Mouse (Mus musculus): ENCODE measurements at regions not wholly inside any gene's neighbourhood (a gene's known extent, or its start where the extent isn't known, plus 50 kb on each side); places are given as distances from the start of the nearest gene placed in this dataset.
A peak's percentile ranks its signal among the peaks of the same experiment; 100 is the strongest.
"Not testable (repeated sequence)": the region's sequence is repeated elsewhere in the genome, so short reads cannot be mapped to it uniquely, and the experiment has no call there.

DNA sequence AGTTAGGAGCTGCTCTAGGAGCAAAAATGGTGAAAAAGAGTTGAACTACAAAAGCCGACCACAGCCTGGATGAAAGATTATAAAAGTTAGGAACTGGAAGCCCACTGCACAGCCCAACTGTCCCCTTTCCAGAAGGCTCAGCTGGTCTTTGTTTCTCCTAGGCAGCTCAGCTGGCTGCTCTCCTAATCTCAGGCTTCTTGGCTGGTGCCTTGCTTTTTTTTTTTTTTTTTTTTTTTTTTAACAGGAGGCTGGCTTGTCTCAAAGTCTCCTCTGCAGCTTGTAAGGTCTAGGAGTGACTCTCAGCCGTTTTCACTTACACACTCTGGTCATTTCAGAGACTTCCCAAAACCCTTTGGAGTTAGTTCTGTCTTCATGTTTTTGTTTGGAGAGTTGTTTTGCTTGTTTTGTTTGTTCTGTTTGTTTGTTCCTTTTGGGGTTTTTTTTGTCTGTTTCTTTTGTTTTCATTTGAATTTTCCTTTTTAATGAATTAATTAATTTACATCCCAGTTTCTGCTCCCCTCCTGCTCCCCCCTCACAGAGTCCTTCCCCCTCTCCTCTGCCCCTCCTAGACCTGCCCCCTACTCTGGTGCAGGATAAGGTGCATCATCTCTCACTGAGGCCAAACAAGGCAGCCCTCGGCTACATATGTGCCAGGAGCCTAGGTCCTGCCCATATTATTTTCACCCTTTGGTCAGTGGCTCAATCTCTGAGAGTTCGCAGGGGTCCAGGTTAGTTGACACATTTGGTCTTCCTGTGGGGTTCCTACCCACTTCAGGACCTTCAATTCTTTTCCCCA is 225.6 kb upstream of the Gm11146 start:
- peak; percentile 72 for DNase-seq

DNA sequence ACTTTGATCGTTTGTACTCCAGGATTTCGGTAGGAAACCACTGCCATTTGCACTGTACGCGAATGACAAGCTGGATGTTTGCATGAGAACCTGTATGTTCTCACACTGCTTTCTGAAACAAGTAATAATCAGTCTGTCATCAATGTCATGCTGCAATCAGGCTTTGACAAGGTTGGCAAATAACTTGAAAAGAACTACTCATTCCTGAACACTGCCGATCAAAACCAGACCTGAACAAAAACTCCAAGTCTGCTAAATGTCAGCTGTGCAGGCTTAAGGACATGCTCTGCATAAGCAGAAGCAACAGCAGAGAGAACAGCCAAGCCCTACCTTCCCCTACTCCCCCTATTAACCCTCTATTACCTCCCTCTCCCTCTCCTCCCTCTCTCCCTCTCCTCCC is 197.8 kb upstream of the Gm11146 start:
- no peak for DNase-seq

DNA sequence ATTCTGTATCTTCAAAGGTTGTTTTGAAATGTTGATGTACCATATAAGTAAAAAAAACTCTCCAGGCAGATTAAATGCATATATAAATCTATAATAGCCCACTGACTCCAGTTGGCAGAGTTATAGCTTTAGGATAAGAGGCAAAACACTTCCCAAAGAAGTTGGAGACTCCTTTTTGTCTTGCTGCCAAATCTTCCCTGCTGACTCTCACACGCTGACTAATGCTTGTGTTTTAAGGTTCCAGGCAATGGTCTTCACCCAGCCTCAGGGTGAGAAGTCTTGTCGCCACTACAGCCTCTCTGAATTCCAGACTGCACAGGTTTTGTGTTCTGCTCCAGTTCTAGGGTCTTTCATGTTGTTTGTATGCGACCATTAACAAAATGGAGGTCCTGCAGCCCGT is 195.0 kb upstream of the Gm11146 start:
- no peak for DNase-seq

DNA sequence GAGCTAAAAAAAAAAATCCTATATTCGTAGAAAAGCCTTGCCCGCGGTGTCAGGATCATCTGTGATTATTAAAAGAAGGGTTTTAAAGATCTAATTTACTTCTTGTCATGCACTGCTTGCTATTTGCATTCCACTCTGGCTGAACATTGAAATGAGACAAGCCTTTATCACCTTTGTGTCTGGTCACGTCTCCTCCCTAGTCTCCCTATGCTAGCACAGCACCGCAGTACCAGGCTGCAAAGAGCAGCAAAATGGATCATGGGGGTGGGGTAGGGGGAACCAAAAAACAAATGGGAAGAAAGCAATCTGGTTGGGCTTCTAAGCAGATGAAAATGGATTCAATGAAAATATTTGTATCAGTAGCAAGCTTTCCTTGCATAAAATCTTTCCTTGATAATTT is 187.8 kb upstream of the Gm11146 start:
- DNase-seq = no peak

DNA sequence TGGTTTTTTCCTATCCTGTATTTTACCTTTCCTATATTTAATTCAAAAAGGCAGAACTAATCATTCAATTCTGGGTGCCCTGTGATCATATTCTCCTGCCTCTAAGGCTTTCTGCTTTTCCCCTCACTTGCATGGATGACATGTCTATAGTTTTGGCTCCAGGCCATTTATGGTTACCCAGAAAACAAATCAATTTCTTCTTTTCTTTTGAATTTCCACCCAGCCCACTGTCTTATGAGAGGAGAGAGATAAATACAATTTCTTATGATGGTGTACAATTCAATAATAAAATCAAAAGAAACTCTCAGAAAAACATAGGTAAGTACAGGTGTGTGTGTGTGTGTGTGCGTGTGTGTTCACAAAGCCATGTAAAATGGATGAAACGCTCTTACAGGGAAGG is 187.3 kb upstream of the Gm11146 start:
- no peak for DNase-seq

DNA sequence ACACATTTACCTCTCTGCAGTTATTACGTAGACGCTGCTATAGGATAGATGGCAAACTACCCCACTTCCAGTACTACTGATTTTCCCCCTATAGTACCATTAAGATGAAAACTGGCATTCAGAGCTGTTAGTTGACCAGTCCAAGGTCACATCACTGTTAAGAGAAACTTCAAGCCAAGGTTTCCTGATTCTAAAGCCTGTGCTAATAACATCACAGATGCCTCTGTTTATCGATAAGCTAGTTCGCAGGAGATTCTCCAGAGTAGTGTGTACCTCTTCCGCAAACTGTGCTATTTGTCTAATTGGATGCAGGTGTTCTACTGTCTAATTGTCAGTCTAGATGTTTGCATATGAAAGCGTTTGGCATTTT is 186.9 kb upstream of the Gm11146 start:
- DNase-seq = no peak

DNA sequence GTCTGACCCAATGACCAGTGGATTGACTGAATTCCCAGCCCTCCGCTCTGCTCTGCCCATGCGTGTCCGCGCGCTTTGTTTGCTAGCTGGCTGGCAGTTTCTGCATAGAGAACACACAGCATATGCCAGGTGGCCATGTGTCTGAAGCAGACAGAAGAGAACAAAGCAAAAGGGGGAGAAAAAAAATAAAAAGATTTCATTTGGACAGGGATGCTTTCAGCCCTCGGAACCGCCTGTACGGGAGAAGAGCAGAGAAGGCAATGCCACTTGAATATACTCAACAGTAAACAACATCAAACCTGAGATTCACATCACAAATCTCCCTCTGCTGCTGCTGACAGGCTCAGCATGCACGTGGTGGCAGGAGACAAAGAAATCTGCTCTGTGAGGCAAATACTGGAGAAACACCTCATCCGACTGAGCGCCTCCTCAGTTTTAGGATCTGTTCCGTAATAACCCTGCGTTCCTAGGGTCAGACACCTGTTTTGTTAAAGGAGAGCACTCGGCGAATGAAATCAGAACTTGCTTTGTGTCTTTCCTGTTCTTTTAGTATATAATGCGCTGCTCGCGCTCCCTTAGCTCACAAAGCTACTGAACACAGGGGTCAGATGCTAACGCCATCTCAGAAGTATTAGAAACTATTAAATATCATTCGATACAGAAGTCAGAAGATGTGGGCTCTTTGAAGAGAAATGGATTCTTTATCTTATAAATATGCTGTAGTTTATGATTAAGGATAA is 186.3 kb upstream of the Gm11146 start:
- no peak for DNase-seq

DNA sequence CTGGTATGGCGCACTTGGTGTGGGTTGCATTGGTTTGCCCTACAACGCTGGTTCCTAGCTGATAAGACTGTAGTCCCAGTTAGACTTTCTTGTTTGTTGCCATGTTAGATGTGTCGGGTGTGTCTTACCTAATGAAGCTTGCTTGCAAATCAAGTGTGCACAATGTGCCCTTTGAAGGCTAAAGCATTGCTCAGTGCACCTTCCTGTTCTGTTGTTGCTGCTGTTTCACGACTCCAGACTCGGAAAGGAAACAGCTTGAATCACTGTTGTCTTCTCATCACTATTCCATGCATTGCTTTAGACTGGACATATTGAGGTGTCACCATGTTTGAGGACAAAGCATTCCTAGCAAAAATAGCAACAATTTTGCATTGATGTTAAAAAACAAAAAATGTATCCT is 185.1 kb upstream of the Gm11146 start:
- no peak for DNase-seq

DNA sequence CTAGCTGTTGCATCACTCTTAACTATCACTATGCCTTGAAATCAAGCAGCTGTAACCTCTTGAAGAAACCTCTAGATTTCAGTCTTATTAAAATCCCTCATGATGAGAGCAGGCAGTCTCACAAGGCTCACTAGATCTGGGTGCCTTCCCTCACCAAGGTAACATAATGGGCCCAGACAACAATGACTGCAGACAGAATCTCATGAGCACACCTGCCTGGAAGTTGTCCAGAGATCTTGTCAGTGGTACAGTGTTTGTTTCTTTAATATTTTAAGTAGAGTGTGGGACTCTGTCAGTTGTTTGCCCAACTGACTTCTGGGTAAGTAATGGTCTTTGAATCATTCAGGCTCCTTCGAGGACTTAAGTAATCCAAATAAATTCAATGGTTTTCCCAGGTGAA is 177.1 kb upstream of the Gm11146 start:
- no peak for DNase-seq

DNA sequence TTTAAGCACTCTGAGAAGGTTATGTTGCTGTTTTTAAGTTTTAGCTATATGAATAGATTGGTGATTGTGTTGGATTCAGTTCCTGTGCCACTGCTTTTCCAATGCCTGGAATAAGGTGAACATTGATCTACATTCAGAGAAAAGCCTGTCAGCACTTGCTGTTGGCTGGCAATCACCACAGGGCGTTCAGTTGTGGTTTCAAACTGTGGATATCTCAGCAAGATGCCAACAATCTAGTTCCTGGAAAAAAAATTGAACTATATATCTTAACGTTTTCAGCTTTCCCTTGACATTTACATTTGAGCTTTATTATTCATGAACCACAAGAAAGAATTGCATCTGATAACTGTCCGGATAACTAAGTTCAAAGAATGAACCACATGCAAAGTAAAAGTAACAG is 170.2 kb upstream of the Gm11146 start:
- no peak for DNase-seq

DNA sequence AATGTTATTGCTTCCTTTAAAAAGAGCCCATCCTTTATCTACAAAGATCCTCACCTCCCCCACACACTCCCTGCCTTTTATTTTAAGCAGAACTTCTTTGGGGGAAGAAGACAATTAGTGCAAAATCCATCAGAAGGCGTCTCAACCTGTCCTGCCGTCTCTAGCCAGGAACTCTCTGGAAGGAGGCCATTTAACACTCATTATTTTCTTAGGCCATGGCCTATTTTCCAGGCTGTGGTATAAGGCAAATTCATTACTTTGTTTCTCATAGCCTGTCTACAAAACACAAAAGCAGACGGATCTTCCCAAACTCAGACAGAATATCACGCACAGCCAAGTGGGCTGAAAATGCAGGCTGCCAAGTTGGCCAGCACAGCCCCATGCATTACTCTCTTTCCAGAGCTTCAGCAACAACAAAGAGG is 159.0 kb upstream of the Gm11146 start:
- peak; percentile 36 for DNase-seq

DNA sequence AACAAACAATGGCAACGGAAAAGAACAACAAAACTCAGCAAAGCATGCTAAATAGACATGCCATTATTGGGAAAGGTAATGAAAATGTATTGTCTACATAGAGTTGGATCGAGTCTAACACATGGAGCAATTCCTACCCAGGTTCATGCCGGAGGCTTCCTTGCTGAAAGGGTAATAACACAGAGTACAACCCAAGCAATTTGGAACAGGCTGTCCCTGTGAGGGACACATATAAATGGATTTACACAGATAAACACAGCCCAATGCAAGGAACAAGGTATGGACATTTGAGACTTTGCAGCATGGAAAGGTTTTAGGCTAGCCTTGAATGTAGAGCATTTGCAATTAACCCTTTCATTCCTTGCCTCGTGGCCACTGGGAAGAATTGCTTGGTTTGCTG is 158.6 kb upstream of the Gm11146 start:
- DNase-seq = no peak

DNA sequence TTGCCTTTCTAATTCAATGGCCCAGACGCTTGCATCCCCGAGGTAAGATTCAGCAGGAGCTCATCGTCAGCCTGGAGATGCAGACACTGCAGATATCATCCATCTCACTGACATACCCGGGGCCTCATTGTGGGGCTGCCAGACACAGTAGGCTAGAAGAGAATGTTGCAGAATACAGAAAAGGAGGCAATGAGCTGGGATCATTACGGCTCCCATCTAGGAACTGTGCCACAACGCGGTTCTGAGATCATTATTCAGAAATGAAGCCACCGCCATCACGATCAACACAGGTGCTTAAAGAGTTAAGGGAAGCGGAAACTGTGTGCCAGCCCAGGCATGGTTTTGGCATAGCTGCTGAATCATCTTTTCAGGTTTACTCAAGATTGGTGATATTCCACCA is 158.1 kb upstream of the Gm11146 start:
- DNase-seq = no peak

DNA sequence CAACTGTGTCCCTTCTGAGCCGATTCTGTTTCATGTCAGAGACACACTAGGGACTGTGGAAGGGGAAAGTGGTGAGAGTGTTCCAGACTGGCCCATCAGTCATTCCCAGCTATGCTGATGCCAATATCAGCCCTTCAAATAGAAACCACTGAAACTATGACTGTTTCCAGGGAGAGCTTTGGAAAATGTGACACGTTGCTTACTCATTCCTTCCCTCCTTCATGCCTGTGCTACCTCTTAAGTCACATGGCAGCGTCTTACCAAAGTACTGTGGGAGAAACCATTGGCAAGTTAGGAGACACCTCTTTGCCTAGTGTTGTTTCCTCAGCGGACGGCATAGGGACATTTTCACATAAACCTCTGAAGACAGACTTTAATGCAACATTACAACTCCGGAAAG is 153.0 kb upstream of the Gm11146 start:
- DNase-seq = no peak

DNA sequence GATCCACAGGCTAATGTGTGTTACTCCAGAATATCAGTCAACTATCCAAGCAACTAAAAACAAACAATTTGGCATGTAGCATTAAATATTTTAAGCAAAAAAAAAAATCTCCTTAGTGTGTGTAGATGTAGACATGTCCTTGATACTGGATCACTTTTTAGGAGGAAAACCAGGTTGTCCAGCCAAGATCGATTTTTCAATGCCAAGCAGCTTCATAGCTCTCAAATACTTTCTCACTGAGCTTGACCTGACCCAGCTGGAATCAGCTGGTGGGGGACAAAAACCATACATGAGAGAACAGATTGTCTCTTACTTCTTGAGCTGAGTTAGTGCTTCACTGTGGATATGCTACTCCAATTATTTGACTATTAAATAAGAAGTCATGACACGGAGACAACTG is 147.6 kb upstream of the Gm11146 start:
- peak; percentile 55 for DNase-seq

DNA sequence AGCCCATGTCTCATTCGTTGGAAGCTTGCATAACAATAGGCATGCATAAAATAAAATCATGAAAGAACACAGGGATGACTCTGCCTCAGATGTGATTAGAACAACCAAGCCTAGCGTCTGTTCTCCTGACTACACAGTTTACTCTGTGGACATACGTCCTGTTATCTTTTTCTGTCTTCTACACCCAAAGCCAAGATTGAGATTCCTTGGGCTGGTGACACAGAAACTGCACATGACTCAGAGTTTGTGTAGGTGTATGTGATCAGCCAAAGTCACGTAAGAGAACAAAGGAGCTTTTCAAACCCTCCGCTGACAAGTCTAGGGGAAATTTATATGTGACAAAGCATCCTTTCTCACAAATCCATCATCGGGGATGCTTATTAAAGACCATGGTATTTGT is 141.9 kb upstream of the Gm11146 start:
- DNase-seq = no peak

DNA sequence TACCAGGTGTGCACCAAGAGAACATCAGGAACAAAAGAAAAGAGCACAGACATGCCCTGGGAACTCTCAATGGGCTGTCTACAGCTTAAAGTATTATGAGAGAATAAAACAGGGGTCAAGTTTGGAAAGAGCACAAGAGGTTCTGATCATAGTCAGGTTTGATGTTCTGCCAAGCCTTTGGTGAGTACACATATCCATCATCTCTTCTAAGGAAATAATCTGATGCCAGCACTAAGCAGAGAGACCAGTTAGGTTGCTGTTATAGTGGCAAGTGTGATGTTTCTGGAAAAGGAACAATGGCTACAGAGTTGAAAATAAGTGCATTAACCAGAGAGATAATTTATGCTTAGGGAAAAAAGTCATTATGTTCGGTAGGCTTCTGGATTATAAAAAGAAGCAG is 136.9 kb upstream of the Gm11146 start:
- no peak for DNase-seq

DNA sequence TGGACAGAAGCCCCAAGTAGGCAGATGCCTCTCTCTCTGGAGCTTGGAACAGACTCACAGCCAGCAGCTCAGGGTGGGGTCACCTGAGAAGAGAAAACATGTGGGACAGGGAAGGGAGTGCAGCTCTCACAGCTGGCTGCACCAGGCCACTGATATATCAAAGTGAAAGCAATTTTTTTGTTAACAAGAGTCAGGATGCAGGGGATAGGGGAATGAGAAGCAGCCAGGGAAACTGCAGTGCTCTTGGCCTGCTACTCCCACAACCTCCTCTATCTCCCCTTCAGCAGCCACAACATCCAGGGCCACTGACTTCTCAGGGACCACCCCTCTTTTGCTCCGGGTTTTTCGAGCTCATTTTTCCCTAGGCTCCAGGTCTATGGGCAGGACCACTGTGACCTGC is 117.5 kb upstream of the Gm11146 start:
- no peak for DNase-seq

DNA sequence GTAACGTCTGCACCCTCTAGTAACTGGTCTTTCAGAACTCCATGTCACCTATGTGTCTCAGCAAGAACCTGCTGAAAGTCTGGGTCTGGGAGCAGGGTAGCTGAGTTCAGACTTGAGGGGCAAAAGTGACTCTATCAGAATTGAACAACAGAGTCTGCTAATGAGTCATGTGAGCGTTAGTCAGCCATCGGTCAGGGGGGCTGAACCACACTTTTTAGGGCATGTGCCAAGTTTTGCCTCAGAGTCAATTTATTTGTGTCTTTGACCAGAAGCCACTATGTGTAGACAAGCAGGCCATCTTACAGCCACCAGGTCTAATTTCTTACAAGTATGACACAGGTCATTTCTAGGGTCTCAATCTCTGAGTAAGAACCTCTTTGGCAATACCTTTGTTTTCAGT is 115.9 kb upstream of the Gm11146 start:
- DNase-seq = not testable (repeated sequence)

DNA sequence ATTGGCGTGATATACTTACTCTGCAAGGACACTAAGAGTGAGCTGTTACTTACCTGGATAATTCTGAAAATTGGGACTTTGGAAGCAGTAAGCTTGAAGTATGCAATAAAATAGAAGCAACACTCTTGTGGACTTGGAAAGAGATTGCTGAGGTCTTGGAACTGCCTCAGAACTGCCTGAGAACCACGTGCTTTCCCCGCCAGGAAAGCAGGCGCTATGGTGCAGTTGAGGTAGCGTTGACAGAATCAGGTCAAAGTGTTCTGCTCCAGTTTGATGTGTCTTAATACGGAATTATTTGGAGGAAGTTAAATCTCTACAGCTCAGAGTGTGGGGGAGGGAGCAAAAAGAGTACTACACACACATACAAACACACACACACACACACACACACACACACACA is 102.8 kb upstream of the Gm11146 start:
- peak; percentile 24 for DNase-seq

DNA sequence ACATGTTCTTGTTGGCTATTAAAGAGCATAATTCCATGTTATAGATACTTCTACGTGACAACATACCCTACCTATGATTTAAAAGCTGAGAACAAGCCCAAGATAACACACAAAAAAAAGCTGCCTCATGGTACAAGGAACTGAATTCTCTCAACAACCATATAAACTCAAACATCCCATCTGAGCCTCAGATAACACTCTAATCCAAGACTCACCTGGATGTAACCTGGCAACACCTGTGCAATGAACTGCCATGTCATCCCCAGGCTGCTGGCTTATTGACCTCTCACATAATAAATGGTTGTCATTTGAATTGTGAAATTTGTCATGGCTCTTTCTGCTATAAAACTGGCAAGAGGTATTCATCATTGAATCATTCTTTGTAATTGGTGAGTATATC is 93.5 kb upstream of the Gm11146 start:
- DNase-seq = no peak

DNA sequence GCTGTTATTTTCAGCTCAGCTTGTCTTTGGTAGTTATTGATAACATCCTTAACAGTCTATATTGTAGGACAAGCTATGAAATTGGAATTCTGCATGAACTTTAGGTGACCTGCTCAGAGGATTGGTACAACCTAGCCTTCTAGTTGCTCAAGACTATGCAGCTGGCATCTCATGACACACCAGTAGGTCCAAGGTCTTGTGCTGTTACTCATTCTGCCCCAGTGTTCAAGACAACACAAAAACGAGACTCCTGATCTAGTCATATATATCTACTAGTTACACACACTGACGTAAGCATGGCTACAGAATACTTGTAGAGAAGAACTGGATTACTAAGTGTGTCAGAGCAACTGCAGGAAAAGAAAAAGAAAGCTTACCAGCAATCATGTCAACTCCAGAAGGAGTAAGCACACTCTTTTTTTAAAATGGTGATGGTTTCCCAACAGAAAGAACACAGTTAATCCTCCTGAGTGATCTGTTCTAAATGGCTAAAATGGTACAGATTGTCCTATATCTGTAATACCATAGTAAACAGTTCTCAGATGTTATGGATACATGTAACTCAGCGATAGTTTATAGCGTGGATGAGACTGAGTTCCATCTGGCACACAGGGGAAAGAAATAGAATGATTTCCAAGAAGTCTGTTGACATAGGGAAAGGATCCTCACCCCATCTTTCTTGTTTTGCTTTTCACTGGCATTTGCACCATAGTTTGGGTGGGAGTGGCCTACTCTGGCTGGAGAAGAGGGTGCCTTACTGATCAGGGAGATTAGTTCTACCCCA is 85.4 kb upstream of the Gm11146 start:
- DNase-seq = no peak

DNA sequence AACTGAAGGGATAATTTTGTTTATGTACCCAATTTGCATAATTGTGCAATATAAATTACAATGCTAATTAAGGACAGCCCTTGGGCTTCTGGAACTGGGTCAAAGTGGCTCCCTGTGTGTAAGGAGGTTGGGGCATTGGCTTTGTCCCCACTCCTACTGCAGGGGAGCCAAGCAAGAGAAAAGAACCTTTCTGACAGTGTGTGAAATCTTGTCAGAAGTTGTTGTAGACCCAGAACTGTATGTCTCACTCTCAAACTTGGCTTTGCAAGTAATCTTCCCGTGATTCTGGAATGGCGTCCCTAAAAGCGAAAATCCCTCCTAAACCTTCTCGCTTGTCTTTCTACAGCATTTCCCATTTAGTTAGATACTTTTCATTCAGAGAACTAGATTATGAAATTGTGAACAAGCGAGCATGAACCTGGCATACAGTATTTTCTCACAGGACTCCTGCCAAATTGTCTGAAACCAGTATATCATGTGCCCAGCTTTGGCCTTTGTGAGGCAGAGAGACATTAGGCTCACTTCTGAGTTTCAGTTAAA is 83.8 kb upstream of the Gm11146 start:
- DNase-seq = peak; percentile 4

DNA sequence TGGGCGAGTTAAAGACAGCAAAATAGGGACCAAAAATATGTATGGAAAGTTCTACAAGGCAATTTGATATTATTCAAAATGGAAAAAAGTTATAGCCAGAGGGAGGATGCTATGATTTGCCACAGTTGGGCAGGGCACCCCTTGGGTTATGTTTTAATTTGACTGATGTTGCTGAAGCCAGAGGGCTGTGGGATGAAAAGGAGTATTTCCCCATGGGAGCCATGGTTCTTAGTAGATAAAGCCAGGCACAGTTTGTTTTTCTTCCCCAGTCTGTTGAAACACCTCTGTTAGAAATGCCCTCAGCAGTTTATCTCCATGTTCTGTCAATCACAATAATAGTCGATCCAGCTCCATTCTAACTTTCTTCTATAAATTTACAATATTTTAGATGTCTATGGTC is 82.6 kb upstream of the Gm11146 start:
- no peak for DNase-seq
